Mouse (Mus musculus) urinary bladder, adult 2 months (tissue): ENCODE data around the gene Shmt2. TPM values are rescaled to one million over a fixed set of nuclear protein-coding genes. Genes with fewer than 3 reads are reported as not detected.

Source experiments
- DNase-seq: peaks from one replicate; pipeline ENCODE4 v3.0.0; 2022; ENCODE audit warnings: low spot score
- polyA plus RNA-seq: library from polyadenylated mRNA; depleted of rRNA; stranded (reverse); fragments of >200 nt; gene quantifications from 2 replicates; pipeline ENCODE4 v1.2.3, GENCODE M21; 2012

The Shmt2 gene
- polyA plus RNA-seq, 1 experiment = 63.9 TPM

DNA sequence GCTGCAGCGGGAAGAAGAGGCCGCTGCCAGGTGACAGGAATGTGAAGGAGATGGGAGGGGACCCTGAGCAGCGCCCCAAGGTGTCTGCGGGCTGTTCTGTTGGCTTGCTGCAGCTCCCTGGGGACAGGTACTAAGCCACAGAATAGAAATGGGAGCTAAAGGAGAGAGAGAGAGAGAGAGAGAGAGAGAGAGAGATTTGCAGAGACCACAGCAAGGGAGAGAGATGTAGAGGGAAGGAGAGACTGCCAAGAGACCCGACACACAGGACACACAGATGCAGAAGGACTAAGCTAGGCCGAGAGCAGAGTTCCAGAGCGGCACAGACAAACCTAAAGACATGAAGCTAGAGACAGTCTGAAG lies 10.0 kb downstream of the Shmt2 start:
- DNase-seq = no peak

DNA sequence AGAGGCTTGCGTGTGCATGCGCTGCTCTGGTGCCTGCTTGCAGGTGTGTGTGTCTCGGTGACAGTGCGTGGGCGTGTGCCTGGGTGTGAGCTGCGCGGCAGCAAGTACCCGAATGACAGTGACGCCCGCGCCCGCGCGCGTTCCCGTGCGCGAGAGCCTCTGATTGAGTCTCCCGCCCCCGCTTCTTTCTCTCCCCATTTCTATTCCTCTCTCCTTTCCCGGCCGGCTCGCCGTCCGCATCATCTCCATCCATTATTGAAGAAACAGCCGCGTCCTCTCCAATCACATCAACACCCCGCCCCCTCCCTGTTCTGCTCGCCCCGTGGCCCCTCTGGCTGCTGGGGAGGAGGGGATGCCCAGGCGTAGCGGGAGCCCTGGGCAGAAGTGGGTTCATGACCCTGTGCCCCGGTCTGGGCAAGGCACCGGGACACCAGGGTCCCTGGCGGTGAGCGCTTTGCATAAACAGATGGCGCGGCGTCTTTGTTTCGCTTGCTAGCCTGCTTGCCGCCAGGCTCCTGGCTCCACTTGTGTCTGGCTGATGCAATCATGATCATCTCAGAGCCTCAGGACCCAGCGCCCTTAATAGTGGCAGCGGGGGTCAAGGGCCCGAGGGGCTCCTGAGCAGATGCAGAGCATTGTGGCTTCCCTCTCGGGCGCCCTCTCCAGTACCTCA lies 10.5 kb downstream of the Shmt2 start:
- no peak for DNase-seq

DNA sequence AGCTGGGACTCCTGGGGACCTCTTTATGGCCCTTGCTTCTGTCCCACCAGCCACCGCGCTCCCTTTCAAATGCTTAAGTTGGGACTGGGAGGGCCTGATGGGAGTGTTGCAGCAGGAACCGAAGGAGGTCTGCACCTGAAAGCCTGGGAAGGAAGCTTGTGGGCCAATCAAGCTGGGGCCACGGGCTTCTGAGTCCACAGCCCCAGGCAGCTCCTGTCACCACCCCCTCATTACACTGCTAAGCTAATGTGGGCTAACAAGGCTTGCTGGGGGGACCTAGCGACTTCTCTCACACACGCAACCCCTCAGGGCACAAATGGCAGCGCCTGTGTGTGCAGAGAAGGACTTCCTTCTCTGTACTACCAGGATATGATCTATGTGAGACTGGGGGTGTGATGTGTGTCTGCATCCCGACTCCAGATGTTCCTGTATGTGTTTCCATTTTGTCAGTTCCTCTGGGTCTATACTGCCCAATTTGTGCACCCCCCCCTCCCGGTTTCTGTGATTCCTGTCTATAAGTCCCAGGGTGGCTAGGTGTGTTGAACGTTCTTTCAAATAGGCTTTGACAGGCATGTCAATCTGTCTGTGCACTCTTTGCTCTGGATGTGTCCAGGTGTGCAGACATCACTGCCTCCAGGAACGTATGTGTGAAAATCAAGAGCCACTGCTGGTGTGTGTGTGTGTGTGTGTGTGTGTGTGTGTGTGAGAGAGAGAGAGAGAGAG lies 11.2 kb downstream of the Shmt2 start:
- DNase-seq = no peak

DNA sequence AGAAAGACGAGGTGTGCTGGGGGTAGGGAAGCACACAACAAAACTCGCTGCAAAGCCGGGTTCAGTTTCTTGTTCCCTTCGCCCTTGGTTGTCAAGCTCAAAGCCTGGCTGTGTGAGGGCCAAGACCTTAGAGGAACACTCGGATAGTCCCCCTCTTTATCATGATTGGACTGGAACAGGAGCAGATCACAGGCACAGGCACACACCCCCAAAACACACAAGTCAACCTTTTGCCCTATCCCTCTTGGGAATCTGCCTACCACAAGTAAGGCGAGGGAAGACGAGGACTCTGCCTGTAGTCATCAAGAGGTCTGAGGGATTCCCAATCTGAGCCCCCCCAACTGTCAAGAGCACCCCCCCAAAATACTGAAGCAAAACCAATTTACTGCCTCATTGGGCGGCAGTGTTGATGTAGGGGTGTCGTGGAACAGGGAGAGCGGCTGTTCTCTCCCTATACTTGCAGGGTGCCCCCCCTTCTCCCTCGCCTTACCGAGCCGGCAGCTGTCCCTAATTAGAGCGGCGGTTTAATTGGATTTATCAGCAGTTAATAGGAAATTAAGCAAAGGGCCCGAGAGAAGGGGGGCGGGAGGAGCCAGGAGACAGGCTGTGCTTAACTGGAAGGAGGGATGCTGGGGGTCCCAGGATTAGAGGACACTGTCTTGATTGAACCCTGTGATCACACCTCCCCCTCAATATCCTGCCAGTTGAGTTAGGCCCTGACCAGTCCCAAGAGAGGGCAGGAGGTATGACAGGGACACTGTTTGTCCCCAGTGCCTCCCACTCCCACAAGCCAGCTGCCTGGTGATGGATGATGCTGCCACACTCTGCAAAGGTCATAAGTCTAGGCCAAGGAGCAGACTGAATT lies 12.2 kb downstream of the Shmt2 start:
- DNase-seq = no peak

DNA sequence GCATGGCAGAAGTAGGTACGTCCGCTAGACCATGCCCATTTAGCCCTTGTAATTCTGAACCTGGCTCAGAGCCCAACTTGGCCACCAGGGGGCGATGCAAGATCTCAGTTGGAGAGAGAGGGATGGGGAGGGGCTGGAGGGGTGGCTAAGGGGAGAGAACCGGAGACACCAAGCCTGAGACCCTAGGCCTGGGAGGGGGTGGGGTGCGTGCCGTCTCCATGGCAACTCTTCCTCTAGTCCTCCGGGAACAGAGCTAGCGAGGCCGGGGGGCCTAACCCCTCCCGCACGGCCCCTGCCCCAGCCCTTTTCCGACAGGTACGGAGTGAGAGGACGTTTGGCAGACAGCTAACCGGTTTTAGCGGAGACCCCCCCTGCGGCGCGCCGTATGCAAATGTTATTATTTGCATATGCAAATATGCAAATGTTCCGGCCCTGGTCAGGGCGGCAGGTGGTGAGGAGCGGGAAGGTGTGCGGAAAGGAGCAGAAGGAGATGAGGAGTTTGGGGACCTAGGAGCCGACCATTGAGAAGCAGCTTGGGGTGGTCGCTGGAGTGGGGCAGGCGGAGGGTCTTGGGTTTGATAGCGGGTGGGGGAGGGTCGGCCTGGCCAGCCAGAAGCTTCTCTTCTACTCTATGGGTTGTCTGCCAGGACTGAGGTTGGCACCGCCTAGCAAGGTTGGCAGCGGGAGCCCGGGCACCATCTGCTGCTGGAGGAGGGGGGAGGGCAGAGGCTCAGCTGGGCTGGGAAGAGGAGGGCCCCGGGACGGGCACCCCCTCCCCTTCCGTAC lies 13.0 kb downstream of the Shmt2 start:
- peak; percentile 69 for DNase-seq

DNA sequence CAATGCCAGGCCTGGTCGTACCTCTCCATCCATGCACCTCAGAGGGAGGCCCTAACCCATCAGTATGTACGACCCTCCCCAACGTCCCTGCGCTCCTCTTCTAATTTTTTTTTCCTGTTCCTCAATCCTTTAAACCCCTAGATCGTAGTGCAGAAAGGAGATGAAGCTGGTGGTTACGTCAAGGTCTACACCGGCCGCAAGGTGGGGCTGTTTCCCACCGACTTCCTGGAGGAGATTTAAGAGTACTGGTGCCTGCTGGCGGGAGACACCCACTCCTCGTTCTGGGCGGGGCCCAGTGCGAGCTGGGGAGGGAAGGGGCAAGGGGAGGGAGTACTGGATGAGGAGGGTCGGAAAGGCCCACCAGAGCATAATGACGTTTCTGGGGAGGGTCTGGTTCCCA lies 14.0 kb downstream of the Shmt2 start:
- DNase-seq = no peak

DNA sequence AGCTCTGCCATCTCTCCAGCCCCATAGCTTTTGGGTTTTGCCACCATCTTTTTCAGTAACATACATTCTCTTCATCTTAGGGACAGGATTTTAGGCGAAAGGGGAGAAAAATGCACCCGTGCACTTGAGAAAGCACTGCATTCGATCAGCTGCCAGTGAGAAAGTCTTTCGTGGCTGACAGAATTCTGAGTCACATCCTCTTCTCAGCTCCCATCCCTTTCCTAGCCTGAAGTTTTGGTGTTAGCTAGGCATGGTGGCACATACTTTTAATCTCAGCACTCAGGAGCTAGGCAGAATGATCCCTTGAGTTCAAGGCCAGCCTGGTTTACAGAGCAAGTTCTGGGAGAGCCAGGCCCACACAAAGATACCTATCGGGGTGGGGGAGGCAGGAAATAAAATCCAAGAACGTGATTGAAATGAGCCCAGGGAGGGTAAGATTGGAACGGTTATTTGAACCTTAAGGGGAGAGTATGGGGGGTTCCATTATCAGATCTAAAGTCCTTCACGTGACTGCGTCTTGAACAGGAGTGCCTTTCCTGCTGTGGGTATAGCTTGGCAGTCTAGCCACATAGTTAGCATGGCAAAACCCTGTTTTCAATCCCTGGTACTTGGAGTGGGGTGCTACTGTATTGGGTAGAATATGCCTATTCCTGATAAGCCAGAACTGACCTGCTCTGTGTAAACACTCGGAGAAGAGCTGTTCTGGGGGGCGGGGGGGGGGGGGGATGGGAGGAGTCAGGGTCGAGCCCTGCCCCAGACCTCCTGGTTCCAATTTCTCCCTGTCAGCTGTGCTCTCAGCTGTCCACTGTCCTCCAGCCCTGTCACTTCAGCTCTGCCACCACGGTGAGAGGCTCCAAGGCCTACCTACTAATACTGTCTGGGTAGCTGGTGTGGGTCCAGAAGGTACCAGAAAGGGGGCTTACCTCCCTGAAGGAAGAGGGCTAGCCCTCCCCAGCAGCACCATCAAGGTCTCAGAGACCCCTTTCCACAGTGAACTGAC lies 21.1 kb downstream of the Shmt2 start, which contains the start of gene Stac3:
Gene Stac3 (plus strand): TSS at position 793 of the 1,000 bp plus-strand sequence.
- DNase-seq = no peak

DNA sequence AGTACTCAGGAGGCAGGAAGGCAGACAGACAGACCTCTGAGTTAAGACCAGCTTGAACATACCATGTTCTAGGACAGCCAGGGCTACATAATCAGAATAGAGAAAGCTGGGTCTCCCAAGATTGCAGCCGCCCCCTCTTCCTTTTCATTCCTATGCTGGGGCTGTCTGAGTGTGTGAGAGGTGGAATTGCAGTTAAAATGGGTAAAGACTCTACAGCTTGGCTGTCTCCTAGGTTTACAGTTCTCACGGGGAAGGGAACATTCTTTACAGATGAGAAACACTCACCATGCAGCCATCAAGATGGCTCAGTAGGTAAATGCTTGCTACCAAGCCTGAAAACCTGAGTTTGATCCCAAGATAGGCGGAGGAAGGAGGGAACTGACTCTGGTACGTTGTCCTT lies 22.2 kb downstream of the Shmt2 start:
- DNase-seq = no peak

DNA sequence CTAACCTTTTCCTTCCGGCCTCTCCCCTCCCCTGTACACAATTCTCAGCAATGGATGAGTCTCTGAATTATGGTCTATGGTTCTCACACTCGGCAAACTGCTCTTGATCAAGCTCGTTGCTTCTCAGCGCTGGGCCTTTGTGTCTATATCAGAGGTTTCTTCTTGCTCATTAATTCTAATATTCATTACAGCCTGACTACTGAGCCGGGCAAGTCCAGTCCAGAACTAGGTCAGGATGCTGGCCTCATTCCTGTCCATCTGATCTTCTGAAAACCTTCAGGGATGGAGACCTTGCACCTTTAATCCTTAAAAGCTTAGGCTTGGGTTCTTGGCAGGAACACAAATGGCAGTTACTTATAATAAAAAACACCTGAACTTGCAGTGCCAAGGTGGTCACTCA lies 22.7 kb downstream of the Shmt2 start:
- no peak for DNase-seq

DNA sequence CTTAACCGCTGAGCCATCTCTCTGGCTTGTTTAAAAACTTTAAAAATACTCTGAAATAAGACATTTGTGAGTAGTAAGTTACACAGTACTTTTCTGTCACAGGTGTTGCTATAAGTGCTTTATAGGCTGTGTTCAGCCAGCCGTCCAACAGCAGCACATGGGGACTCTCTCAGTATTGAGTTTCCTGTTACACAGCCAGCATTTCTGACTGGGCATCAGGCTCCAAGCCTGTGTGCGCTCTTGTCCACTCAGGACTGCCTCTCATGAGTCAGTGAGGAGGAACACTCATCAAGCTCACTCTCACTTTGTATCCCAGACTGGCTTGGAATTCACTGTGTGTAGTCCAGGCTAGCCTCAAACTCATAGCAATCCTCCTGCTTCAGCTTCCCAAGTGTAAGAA lies 26.1 kb downstream of the Shmt2 start:
- no peak for DNase-seq

DNA sequence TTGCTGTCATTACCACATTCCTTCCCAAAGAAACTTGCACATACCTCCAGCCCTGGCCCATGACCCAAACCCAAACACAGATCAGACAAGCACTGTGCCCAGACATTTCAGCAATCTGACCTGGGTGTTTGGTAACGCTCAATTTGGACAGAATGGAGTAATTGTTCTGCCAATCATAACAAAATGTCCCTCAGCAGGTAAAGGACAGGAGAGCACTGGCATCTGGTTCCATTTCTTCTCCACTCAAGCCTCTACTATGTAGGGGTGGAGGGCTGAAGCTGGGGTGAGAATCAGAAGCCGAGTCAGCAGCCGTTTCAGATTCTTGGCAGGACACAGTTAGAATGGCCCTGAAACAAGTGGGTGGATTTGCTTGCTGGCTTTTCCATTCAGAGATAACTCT lies 30.1 kb downstream of the Shmt2 start:
- no peak for DNase-seq

DNA sequence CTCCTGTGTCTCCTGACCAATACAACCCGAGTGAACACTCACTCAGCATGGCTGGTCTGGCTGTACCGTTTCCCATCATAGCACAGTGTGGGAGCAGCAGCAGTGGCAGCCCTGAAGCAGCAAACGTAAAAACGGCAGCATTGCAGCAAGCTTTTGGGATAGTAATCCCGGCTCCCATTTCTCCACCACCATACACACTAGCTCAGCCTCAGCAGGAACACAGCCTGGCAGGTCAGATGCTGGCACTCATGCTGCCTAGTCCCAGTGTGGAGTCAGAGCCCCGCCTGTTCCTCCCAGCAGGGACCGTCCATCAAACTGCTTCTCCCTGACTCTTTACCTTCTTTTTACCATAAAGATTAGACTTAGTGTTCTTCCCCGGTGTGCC lies 31.1 kb downstream of the Shmt2 start:
- DNase-seq = no peak

DNA sequence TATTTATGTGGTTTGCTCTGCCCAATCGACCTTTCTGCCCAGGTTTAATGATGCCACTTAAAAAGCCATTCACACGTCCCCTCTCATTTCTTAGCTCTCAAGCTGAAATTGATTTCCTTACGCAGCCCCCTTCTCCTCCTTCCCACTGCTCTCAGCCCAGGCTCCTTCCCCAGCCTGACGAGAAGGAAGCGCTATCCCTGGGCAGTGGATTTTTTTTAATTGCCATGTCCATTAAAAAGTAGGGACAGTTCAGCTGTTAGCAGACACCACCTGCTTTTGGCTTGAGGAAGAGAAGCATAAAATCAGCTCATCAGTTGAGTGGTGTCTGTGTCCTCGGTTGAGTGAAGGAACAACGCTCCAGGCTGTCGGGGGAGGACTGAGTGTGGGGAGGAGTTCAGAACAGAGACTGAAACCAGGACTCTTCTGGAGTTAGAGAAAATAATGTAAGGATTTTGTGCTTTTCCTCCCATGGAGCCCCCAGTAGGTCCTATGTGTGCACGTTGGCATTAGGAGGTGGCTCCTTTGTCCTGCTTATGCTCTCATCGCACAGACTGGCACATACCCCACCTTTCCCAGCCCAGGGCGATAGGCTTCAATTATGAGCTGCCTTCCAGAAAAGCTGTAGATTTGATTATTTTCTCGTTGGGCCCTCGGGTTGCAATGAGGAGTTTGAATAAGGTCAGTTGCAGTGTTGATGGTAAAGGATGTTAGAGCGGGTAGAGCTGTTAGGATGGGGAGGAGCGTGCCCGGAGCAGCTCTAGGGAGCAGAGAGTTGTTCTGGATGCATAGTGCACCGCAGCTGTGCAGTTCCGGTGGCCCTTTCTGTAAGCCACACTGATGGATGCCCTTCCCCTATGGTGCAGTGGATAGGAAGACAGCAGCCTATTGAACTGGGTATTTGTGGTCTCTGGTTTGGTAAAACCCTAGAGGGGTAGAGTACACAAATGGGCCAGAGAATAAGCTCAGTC lies 31.8 kb downstream of the Shmt2 start:
- no peak for DNase-seq

DNA sequence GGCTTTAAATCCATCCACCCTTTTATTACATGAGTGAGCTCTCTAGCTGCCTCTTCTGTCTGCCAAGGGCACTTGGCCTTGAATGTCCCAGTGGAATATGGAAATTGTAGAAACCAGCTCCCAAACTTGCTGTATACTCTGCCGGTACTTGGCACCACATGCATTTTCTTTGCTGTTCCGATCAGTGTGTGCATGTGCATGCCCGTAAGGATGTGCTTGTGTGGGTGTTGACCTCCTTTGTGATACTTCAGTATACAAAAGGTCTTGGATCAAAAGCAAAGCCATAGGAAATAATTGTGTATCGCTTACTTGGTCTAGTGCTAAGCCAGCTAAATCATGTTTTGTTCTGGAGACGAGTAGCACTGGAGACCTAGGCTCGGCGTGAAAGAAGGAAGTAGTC lies 33.4 kb downstream of the Shmt2 start:
- DNase-seq = no peak

DNA sequence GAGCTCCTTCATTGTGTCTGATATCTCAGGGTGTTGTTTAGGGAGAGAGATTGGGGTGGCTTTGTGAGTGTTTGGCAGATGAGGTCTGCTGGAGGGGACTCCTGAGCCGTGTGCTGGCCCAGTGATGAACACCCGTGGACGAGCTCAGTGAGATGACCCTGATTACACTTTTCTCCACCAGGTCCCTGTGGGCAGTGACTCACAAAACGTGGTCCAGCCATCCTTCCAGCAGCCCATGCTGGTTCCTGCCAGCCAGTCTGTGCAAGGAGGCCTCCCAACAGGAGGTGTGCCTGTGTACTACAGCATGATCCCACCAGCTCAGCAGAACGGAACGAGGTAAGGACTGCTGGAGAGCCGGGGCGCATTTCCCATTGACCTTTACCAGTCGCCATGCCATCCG lies 37.0 kb downstream of the Shmt2 start:
- no peak for DNase-seq

DNA sequence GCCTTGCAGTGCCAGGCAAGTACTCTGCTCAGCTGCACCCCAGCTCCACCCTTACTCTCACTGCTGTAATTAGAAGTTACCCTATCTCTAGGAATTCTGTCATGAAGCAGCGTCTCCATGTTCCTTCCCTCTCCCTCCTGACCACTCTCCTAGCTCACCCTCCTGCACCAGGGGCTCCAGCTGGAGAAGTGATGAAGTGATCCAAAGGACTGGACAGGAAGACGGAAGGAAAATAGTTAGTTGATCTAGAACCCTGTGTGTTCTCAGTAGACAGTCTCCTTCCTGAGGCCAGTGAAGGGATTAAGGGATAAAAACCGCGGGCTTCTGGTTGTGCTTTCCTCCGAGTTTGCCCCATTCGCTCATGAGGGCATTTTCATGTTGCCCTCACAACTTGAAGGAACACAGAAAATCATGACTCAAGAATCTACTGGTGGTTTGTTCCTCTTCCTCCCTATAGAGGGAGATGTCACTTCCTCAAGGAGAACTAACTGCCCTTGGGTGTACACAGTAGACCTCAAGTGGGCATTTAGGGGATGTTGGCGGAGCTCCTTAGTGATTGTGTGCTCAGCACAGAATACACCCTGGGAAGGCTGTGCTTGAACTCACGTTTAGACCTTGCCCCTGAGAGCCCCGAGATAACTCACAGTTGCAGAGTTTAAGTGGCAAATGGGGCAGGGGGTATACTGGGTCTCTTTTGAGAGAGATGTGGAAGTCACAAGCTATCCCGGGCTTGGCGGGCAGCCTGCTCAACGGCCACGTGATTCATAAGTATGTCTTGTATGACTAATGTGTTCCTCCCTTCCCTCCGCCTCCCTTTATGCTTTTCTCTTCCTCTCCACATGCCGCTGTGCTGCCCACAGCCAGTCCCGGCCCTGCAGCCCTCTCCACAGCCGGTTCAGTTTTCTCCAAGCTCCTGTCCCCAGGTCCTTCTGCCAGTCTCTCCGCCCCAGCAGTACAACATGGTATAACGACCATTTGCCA lies 41.1 kb downstream of the Shmt2 start:
- no peak for DNase-seq

DNA sequence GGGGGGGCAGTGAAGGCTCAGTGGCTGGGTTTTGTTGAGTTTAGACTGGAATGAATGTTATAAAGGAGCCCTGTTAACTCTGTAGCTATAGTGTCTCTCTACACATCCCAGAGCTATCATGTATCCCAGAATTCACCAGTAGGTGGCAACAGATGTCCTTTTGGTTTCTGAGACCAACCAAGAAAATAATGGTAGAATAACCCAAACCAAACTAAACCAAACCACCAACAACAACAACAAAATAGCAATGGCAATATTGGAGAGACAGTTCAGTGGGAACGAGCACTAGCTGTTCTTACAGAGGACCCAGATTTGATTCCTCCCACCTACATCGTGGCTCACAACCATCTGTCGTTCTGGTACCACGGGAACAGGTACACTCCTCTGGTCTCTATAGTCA lies 43.1 kb downstream of the Shmt2 start:
- DNase-seq = no peak

DNA sequence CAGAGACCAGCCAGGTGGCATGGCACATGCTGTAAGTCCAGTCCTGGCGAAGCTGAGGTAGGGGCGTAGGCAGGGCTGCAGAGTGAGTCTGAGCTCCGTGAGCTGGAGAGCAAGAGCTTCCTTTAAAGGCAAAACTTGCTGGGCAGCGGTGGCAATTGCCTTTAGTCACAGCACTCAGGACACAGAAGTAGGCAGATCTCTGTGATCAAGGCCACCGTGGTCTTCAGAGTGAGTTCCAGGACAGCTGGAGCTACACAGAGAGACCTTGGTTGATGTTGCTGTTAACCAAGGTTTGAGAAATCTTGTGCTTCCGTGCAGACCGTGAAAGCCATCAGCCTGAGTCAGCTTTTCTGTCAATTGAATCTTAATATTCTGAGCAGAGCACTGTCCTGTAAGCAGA lies 44.9 kb downstream of the Shmt2 start:
- DNase-seq = no peak
